Mouse (Mus musculus): ENCODE measurements around the gene Mrps6.
"Not testable (repeated sequence)": the region's sequence is repeated elsewhere in the genome, so short reads cannot be mapped to it uniquely, and the experiment has no call there.

Gene Mrps6

DNA sequence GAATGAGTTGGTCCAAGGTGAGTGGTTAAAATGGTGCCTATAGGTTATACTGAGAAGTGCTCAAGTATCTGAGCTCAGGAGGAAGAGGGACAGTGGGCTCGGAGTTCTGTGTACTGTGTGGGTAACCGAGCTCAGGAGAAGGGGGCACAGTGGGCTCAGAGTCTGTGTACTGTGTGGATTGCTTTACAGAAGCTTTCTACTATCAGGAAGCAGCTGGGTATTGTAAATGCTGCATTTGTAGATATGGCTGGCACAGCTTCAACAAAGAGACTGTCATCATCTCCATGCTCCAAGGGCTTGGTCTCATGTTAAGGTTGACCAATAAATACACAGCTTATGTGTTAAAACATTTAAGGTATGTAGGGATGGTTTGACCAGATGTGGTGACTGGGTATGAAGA, 6.7 kb downstream of the Mrps6 start:
- no peak for DNase-seq

DNA sequence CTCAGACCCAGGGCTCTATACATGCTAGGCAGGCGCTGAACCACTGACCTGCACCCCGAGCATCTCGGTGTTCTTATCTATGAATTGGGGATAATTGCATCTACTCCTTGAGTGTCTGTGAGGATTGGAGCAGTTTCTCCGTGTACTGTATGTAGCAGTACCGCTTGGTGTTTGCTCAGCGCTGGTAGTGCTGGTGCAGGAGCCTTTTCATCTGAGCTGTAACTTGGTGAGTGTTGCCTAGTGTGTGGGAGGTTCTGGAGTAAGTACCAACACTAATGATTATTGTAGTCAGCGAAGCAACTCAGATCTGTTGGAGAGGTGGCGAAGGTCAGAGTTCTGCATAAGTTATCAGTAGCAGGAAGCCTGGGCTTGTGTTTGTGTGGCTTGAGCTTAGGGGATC, 12.3 kb downstream of the Mrps6 start:
- no peak for DNase-seq

DNA sequence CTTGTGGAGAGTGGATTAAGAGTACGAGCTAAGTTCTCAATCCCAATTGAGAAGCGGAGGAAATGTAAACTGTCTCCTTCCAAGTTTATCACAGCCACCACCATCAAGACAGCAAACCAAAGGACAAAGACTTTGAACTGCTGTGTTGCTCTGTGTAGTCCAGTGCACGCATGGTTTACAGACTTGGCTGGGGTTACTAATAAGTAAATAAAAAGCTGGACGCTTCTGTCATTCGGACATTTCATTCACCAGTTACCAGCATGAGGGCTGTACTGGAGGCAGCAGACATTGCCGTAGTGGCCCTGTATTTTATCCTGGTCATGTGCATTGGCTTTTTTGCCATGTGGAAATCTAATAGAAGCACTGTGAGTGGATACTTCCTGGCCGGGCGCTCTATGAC, 18.7 kb downstream of the Mrps6 start:
- DNase-seq, result no peak

DNA sequence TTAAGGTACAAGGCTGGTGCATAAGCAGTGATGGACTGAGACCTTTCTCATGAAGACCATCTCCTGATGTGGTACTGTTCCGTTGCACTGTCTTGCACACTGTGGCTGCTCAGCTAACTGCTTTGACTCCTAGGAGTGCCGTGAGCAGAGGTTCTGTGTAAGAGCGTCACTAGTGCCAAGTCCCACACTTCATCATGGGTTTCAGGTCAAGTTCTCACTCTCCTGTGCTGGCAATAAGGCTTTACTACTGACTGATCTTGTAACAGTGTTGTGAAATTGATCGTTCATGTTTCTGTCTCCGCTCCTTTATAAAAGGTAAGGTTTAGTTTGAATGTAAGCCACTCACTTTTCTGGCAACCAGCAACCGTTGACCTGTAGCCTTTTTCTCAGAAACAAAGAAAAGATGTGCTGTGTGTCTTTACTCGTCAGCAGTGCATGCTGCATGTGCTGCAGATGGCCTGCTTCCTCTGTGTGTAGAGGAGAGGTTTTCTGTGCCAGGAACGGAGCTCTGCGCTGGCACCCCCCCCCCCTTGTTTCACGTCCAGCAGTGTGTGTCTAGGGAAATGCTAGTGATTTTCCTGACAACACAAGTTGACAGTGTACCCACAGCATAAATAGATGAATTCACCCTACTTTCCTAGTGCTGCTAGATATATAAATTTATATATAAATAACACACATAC, 25.8 kb downstream of the Mrps6 start:
- no peak for DNase-seq

DNA sequence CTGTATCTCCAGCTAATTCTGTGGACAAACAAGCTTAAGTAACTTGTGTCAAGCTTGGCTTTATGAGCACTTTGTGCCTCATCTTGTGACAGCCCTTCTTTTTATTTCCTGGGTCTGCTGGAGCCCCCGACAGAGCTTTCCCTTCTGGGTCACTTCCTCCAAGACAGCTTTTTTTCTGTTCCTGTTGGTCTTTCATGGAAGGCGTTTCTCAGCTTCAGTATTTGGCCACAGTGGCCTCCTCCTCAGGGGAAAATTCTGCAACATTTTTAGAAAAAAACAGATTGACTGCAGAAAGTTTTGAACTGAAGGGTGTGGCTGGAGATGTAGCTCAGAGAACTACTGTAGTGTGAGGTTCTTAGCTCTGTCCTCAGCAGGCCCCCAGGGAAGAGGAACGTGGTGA, 31.2 kb downstream of the Mrps6 start:
- no peak for DNase-seq

DNA sequence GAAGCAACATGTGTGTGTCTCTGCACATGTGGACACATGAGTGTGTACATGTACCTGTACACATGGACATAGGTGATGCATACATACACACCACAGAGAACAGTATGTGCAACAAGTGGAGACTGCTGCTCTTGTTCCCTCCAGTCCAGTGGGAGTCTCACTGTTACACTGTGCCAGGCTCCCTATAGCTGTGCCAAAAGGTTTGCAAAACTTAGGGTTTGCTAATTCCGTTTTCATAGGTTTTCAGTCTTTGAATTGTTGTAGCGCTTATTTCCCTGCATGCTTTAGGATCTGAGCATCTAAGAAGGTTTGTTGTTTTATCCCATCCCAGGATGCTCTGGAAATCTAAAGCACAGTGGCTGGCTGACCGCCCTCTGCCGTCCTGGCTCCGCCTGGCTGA, 33.8 kb downstream of the Mrps6 start:
- no peak for DNase-seq

DNA sequence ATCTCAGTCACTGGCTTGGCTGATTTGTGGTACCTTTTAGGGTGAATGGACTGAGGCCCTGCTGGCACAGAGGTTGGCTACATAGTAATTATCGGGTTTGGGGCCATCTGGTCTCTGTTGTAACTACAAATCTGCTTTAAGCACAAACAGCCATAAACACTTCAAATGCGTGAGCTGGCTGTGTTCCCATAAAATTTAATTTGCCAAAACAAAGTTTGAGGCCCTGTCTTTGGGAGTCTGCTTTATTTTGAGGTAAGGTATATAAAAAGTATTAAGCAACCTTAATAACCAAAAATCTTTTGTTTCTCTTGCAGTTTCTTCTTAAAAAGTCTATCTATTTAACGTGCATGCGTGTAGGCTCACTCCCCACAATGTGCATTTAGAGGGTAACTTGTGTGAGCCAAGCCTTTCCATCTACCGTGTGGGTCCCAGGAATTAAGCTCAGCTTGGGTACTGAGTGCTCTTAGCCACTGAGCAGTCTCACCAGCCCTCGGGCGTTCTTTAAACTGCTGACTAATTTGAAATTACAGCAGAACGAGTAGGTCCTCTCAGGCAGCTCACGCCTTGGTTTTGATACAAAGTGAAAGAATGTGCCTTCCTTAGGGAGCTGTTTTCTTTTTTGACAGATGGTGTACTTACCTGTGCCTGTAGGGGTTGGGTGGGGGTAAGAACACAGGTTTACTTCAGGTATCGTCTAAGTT, 40.4 kb downstream of the Mrps6 start:
- DNase-seq, result no peak

DNA sequence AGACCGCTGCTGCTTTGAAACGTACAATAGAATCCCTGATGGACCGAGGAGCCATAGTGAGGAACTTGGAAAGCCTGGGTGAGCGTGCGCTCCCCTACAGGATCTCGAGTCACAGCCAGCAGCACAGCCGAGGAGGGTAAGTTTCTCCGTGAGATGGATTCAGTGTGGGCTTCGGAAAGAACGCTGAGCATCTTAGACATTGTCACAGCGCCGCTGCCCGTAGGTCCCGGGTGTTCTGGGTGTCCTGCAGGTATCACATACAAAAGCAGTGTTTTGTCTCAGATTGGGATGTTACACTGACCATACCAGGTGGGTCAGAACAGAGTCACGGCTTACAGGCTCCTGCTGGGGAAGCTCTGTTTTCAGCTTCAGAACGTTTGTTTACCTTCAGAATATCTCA, 41.5 kb downstream of the Mrps6 start:
- no peak for DNase-seq

DNA sequence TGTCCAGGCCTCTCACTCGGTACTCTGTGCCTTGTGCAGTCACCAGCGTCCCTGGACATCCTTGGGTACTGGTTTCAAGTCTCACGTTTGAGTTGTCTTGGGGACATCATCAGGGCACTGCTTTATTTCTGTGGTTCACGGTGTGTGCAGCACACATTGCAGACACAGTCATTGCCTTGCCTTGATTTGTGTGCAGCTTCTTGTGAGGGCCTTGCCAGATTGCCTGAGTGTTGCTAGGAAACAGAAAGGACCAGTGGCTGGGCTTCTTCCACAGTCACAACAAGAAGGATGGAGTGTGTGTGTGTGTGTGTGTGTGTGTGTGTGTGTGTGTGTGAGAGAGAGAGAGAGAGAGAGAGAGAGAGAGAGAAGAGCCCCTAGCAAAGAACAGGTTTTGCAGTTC, 42.0 kb downstream of the Mrps6 start:
- no peak for DNase-seq

DNA sequence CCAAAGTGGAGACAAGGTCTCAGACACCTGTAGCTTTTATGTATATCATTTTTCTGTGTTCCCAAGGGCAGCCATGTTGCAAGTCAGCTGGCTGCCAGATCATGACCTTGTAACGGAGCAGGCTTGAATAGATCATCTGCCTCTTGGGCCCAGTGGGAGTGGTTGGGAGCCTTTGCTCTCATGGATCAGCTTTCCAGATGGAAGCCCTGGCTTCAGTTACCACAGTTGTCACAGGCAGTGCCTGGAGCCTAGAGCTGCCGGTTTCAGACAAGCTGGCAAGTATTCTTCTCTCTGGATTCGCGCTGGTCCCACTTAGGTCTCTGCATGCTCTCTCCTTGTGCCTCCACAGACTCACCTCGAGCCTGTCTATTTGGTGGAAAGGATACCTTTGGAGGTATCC, 44.0 kb downstream of the Mrps6 start:
- no peak for DNase-seq

DNA sequence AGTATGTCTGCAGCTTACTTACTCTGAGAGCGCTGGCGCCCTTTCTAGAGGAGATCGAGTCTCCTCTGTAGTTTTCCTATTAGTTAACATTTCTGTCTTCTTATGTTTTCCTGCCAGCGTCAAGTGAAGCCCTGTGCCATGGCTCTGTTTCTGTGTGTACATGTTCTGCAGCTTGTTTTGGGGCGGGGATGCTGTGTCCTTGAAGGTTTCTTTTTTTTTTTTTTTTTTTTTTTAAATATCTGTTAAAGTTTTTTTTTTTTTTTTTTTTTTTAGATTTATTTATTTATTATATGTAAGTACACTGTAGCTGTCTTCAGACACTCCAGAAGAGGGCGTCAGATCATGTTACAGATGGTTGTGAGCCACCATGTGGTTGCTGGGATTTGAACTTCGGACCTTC, 44.9 kb downstream of the Mrps6 start:
- not testable (repeated sequence) for DNase-seq

DNA sequence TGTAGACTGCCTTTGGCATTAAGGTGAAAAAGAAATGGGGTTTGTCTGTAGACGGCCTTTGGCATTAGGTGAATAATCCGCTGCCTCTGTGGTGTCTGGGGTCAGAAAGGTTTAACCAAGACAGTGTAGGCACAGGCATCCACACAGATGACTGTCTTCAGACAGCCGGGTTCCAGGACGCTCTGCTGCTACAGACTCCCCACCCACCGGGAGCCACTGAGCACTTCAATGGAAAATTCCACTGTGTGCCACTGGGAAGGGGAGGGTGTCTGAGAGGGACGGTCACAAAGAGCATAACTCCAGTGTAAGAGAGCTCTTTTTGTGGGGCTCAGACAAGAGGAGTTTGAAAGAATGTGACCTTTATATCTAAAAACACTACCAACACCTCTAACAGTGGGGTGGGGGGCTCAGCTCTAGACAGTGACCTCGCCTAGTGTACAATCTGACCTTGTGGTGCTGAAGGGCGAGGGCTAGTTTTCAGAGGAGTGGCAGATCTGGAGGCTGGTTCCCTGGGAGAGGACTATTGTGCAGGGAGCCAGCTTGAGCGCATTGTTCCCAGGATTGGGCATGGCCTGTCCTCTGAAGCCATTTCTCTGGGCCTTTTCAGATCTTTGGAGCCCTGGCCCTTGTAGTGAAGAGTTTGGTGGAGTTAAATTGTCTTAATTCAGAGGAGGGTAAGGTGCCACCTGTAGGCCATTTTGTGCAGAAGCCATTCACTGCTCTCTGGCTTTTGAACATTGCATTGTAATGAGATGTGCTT, 45.7 kb downstream of the Mrps6 start:
- DNase-seq, result peak; percentile 37

DNA sequence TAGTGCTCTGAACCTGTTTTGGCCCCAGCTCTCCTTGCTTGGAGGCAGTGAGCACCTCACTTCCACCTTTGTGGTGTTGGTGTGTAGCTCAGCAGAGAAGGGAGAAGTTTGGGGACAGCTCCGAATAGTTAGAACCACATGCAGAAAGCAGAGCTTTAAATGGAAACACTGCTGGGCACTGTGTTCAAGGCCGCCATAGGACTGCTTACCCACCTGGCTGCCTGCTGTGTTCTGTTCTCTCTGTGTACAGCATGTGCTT, 46.2 kb downstream of the Mrps6 start:
- DNase-seq, result no peak

DNA sequence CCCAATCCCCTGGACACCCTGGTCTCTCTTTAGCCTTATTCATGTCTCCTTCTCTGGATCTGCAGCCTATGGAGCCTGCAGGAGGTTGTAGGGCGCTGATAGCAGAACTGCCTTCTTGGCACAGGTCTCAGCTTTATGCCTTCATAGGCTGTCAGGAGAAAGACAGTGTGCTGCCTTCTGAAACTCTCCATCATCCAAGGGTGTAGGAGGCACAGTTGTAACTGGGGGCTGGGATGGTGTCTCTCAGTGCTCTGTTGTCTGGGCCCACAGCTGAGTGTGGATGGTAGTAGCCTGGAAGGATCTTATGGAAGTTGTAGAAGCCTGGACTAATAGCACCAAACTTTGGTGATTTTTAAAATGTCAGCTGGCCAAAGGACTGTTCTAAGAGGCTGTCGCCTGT, 46.9 kb downstream of the Mrps6 start:
- no peak for DNase-seq

DNA sequence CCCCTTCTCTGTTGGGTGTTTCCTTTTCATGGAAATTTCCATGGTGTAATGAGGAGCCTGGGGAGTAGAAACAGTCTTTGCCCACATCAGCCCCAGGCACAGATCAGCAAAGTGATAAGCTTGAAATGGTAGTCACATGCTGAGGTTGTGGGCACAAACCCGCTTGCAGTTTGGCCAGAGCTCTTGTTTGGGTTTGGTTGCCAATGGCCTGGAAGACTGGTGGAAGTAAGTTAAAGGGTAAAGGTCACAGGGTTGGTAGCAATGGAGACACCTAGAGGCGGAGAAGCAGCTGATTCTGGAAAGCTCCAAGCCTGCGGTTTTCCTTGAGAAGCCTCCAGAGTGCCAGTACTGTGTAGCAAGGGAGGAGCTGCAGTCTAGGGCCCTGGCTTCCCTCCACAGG, 47.6 kb downstream of the Mrps6 start:
- DNase-seq, result no peak

DNA sequence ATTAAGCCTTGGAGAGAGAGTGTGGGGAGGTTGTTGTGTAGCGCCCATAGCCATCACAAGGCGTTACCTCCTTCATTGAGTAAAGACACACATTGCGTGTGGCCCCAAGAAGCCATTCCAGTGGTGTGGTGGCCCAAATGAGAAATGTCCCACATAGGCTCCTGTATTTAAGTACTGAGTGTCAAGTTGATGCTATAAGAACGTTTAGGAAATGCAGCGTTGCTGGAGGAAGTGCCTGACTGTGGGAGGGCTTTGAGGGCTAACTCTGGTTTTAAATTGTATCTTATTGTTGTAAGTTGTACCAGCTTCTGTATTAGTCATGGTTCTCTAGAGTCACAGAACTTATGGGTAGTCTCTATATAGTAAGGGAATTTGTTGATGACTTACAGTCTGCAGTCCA, 49.3 kb downstream of the Mrps6 start:
- no peak for DNase-seq

DNA sequence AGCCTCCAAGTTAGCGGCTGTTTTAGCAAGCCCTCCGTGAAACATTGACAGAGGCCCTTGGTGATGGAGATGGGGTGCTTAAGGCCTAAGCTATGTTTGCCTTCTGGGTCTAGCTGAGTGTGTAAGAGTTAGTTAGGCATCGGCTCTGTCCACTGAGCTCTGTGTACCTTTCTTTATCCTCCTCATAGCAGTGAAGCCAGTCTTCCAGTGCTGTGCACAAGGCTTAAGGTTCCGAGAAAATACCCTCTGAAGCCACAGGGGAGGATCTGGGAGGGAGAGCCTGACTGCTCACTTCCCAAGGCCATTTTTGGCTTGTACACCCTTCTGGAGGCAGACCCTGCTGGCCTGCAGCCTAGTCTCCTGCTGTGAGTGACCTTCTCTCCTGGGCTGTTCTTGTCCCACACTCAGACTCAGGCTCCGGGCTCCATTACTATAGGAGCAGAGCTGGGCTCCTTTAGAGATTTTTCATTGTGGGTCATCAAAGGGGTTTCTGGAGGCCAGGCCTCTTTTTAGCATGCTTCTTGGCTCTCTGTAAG, 56.7 kb downstream of the Mrps6 start:
- no peak for DNase-seq

DNA sequence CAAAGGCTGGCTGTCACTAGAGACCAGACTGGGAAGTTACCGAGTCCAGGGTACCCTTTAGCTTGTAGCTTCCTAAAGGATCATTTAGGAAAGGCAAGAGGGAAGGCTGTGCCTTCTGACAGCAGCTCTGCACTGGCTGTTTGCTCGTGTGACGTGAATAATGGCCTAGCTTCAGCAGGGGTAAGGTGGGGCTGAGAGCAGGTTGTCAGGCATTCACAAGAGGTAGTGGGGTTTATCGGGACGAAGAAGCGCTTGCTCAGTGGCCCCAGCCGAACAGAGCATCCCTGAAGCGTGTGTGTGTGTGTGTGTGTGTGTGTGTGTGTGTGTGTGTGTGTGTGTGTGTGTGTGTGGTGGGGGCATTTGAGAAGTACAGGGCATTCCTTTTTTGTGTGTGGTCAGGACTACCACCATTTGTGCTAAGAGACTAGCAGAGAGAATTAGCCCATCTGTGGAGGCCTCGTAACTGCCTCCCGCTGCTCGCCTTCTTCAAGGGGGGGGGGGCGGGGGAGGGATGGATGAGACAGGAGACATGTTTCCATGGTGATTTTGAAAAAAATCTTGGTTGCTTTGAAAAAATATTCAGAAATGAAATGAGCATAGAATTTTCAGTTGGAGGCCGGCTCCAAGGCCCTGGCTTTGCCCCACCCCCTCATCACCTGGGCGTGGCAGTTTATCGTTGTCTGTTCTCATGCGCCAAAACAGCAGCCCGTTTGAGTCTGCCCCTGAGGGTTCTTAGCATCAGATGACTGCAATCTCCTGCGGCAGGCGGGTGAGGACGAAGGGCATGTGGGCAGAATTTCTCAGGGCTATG, 57.7 kb downstream of the Mrps6 start:
- peak; percentile 46 for DNase-seq

DNA sequence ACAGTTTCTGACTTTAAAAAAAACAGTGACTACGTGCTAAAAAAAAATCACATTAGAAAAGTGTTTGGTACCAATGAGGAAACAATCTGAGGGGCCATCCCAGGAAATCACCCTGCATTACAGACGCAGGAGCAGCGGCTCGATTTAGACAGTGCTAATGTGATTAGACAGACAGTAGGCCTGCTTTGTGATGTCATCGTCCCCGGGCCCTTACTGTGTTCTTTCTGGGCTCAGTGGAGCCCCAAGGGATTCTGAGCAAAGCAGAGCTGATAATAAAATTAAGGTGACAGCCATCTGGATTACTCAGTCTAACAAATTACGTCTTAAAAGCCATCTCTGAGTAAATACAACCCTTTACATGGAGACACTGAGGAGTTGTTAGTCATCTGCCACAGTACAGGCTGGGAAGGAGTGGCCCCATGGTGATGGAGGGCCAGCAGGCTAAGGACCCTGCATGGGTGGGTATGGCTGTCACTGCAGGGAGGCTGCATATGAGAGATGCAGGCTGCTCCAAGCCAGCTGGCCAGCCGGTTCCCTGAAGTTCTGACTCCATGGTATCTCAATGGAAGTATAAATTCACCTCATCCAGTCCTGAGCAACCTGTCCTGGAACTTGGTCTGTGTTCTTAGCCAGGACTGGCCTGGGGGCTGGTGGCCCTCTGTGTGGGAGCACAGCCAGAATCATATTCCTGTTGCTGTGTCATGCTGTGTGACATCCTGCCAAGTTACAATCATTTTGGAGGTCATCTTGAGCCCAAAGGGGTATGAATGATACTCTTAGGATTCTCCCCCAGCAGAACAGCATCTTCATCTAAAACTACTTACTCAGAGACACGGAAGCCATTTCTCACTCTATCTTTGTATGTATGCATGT, 59.5 kb downstream of the Mrps6 start:
- DNase-seq, result peak; percentile 71

DNA sequence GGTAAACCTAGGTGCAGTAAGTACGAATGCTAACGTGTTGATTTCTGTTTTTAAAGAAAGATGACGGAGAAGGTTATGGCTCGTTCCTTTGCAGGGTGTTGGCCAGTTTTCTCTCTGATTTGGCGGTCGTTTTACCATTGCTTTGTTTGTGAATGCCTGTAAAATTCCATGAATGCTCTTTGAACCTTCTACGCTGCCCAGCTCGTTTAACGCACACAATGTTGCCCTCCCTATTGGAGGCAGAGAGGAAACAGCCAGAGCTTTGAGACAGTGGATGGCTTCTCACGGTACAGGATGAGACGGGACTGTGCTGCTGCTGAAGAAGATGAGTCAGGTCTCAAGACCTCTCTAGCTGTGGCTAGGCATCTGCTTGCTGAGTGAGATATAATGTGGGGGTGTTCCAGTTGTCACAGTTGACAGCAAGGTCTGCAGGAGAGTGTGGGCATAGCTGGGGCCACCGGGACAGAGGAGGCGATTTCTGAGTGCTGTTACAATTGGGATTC, 61.0 kb downstream of the Mrps6 start:
- DNase-seq, result no peak

DNA sequence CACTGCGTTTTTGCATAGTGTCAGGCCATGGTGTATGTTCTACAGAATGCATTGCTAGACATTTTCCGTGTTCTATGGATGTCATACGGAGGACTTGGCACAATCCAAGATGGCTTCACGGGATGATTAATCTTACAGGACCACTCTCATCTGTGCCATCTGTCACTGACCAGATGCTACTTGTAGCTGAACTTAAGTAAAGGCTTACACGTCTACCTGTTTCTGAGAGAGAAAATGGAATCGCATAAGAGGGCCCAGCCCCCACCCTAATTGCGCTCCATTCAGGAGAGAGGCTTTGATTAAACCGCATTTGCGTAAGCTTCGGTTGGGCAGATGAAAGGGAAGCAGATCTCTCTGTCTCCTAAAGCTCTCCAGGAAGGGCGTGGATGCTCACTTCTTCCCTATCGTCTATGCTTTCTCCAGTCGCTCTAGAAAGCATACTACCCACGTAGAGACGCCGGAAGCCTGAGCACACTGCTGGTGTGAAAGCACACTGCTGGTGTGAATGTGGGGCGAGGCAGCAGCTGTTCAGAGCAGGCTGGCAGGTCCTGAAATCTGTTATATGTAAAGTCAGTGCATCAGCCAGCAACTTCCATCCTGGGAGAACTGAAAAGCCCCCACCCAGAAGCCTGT, 62.9 kb downstream of the Mrps6 start:
- peak; percentile 64 for DNase-seq

DNA sequence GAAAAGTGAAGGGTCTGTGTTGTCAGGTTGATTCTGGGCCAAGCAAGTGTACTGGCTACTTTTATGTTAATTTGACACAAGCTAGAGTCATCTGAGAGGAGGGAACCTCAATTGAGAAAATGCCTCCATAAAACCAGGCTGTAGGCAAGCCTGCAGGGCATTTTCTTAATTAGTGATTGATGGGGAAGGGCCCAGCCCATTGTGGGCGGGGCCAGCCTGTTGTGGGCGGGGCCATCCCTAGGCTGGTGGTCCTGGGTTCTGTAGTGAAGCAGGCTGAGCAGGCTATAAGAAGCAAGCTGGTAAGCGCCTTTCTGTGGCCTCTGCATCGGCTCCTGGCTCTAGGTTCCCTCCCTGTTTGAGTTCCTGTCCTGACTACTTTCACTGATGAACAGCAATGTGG, 69.2 kb downstream of the Mrps6 start:
- no peak for DNase-seq
